Comparison of ENCODE assay signal across 13 mouse cellular contexts in the genomic region with DNA sequence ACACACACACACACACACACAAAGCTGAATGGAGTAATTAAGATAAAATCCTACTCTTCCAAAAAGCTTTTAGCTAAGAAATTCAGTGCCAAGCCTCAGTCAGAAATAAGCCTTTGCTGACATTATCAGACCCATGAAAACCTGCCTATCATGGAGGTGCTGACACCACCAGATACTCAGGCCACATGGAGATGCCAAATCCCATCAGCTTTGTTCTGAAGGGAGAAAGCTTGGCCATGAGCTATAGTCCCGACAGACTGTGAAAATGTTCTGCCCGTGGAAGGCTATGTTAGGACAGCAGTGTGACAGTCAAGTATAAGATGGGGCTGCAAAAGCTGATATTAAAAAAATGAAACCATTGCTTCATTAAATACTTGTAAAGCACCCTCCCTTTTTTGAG. TPM values are rescaled to one million over a fixed set of nuclear protein-coding genes. Genes with fewer than 3 reads are reported as not detected.
DNase-seq lines count a peak whose midpoint lies in the region; ATAC-seq and TF ChIP-seq lines count a peak whose summit lies in the region.
"Had no signal": no experiment of that assay in that cellular context is flagged by ENCODE, and none has a peak within 500 bp of the region (broad histone marks: within the 10 kb centered on the region; RNA-seq: fewer than 3 reads in every experiment).

No protein-coding gene starts in this region.

- no peaks in the 10 kb centered on the region for H3K9me3 ChIP-seq in heart, embryonic 15.5 days (replicated peaks)
- H3K9me3 ChIP-seq in midbrain, postnatal 0 days (ENCODE audit: low read length), result no peaks in the 10 kb centered on the region
- no peaks in the 10 kb centered on the region for H3K9me3 ChIP-seq in midbrain, embryonic 13.5 days
- H3K9me3 ChIP-seq in limb, embryonic 15.5 days, result no peaks in the 10 kb centered on the region
- H3K9me3 ChIP-seq: megakaryocyte, embryonic 14.5 days had no signal

- 35% methylated on average over 2 of the region's 2 CpGs for WGBS in heart, embryonic 15.5 days
- WGBS in midbrain, postnatal 0 days, result 51% methylated on average over 2 of the region's 2 CpGs
- WGBS in midbrain, embryonic 13.5 days, result 66% methylated on average over 2 of the region's 2 CpGs
- 60% methylated on average over 2 of the region's 2 CpGs for WGBS in limb, embryonic 15.5 days
- 93% methylated on average over 2 of the region's 2 CpGs for WGBS in thymus, adult 2 months

- H3K4me1 ChIP-seq in heart, embryonic 15.5 days (replicated peaks), result peaks cover 29% of the 10 kb centered on the region
- no peaks in the 10 kb centered on the region for H3K4me1 ChIP-seq in midbrain, postnatal 0 days (ENCODE audit: insufficient read depth, low read length)
- H3K4me1 ChIP-seq in midbrain, embryonic 13.5 days (replicated peaks), result no peaks in the 10 kb centered on the region
- peaks cover 16% of the 10 kb centered on the region for H3K4me1 ChIP-seq in limb, embryonic 15.5 days
- no peaks in the 10 kb centered on the region for H3K4me1 ChIP-seq in thymus, adult 2 months (replicated peaks; ENCODE audit: control insufficient read depth, insufficient read depth, low read length)

- no peak overlapping the region for H3K4me3 ChIP-seq in heart, embryonic 15.5 days
- H3K4me3 ChIP-seq in midbrain, postnatal 0 days (ENCODE audit: low read depth, low read length), result no peak overlapping the region
- no peak overlapping the region for H3K4me3 ChIP-seq in midbrain, embryonic 13.5 days (replicated peaks)
- H3K4me3 ChIP-seq in limb, embryonic 15.5 days, result no peak overlapping the region
- no peak overlapping the region for H3K4me3 ChIP-seq in thymus, adult 2 months (ENCODE audit: control insufficient read depth, insufficient read depth, low read length)
- H3K4me3 ChIP-seq: layer of hippocampus, adult 2 months; megakaryocyte, embryonic 14.5 days had no signal

- H3K9ac ChIP-seq in heart, embryonic 15.5 days, result no peak overlapping the region
- no peak overlapping the region for H3K9ac ChIP-seq in midbrain, postnatal 0 days (replicated peaks; ENCODE audit: low read length, poor library complexity, severe bottlenecking)
- no peak overlapping the region for H3K9ac ChIP-seq in midbrain, embryonic 13.5 days (replicated peaks)
- no peak overlapping the region for H3K9ac ChIP-seq in limb, embryonic 15.5 days

- no peak for ATAC-seq in heart, embryonic 15.5 days (replicated peaks; ENCODE audit: insufficient number of reproducible peaks, insufficient read depth, low FRiP score, low read depth)
- ATAC-seq in midbrain, postnatal 0 days (ENCODE audit: low FRiP score), result no peak
- ATAC-seq in midbrain, embryonic 13.5 days, result no peak
- no peak for ATAC-seq in limb, embryonic 15.5 days (ENCODE audit: insufficient number of reproducible peaks, low FRiP score, low TSS enrichment, low read depth)

- H3K4me2 ChIP-seq in heart, embryonic 15.5 days, result 0 out of 2 replicates have a peak overlapping the region, but pooled peaks have one; percentile 3
- no peak overlapping the region for H3K4me2 ChIP-seq in midbrain, postnatal 0 days (ENCODE audit: low read depth, low read length, poor library complexity, severe bottlenecking)
- no peak overlapping the region for H3K4me2 ChIP-seq in midbrain, embryonic 13.5 days (replicated peaks)
- no peak overlapping the region for H3K4me2 ChIP-seq in limb, embryonic 15.5 days

- intact Hi-C loops in heart, postnatal 25 days (cut with DNase I), result no loop called here

- no peaks in the 10 kb centered on the region for H3K36me3 ChIP-seq in heart, embryonic 15.5 days
- no peaks in the 10 kb centered on the region for H3K36me3 ChIP-seq in midbrain, postnatal 0 days (ENCODE audit: insufficient read depth, low read length)
- H3K36me3 ChIP-seq in midbrain, embryonic 13.5 days, result no peaks in the 10 kb centered on the region
- no peaks in the 10 kb centered on the region for H3K36me3 ChIP-seq in limb, embryonic 15.5 days
- no peaks in the 10 kb centered on the region for H3K36me3 ChIP-seq in thymus, adult 2 months (ENCODE audit: control insufficient read depth, insufficient read depth, low read length)

- no peak for DNase-seq in heart, postnatal 25 days (ENCODE audit: low spot score)
- peak; percentile 10 for DNase-seq in midbrain, postnatal 0 days (ENCODE audit: low spot score)
- no peak for DNase-seq in thymus, adult 2 months
- no peak for DNase-seq in urinary bladder, postnatal 25 days (ENCODE audit: low spot score)
- DNase-seq: adrenal gland, adult 2 months; kidney, adult 9 months; thymus, postnatal 14 days had no signal

- H3K27ac ChIP-seq in heart, embryonic 15.5 days, result no peak overlapping the region
- H3K27ac ChIP-seq in midbrain, postnatal 0 days (ENCODE audit: low read depth, low read length), result peak overlapping the region; percentile 55
- H3K27ac ChIP-seq in midbrain, embryonic 13.5 days, result no peak overlapping the region
- peak overlapping the region; percentile 84 for H3K27ac ChIP-seq in limb, embryonic 15.5 days
- H3K27ac ChIP-seq in thymus, adult 2 months (ENCODE audit: control insufficient read depth, insufficient read depth, low read length), result no peak overlapping the region

- peaks cover 6% of the 10 kb centered on the region; the same call in 1 of the 2 replicates for H3K27me3 ChIP-seq in heart, embryonic 15.5 days
- H3K27me3 ChIP-seq in midbrain, postnatal 0 days (ENCODE audit: insufficient read depth, low read length), result no peaks in the 10 kb centered on the region
- H3K27me3 ChIP-seq in midbrain, embryonic 13.5 days, result no peaks in the 10 kb centered on the region
- no peaks in the 10 kb centered on the region for H3K27me3 ChIP-seq in limb, embryonic 15.5 days
- H3K27me3 ChIP-seq in thymus, adult 2 months (ENCODE audit: control insufficient read depth, insufficient read depth, low read length), result no peaks in the 10 kb centered on the region
- H3K27me3 ChIP-seq: Patski had no signal

- TF ChIP-seq CTCF in midbrain, postnatal 0 days (IDR thresholded peaks at IDR 0.05), result no peak
- TF ChIP-seq CTCF in thymus, adult 2 months (IDR thresholded peaks at IDR 0.05; ENCODE audit: borderline replicate concordance, control insufficient read depth, extremely low read depth, insufficient read depth, low read length, poor library complexity), result no peak

- TF ChIP-seq POLR2A in thymus, adult 2 months (IDR thresholded peaks at IDR 0.05; ENCODE audit: control insufficient read depth, extremely low read depth, insufficient read depth, low read length, poor library complexity), result no peak

RNA-seq across cellular contexts. Expression of a gene that starts 19.5 kb away (rescaled TPM):
- 15.9 and 19.1 TPM in 2 replicates for polyA plus RNA-seq in heart, embryonic 15.5 days (2015; fragmentation: Nextera tagmentation; extraction: Ambion mirVana)
- 1 to 10 TPM; 7.6 to 8.4 TPM for total RNA-seq in heart, postnatal 25 days (2021)
- 168 and 225 TPM in 2 replicates for total RNA-seq in midbrain, postnatal 0 days (2014; rRNA removed)
- polyA plus RNA-seq in midbrain, postnatal 0 days (2015; fragmentation: Nextera tagmentation; extraction: Ambion mirVana), result 83.4 and 86.2 TPM in 2 replicates
- 53.7 and 57.8 TPM in 2 replicates for polyA plus RNA-seq in midbrain, embryonic 13.5 days (2015; fragmentation: Nextera tagmentation; extraction: Ambion mirVana)
- 29.2 and 33.2 TPM in 2 replicates for polyA plus RNA-seq in limb, embryonic 15.5 days (2015; fragmentation: Nextera tagmentation; extraction: Ambion mirVana)
- polyA plus RNA-seq in thymus, adult 2 months (2012; rRNA removed), result 38.9 and 40.9 TPM in 2 replicates

Comparison
In these comparisons a context has a peak if more than half of its experiments do, and no peak if none do; other contexts are left out.
1. H3K27ac ChIP-seq: peak in midbrain, postnatal 0 days (single experiment) and limb, embryonic 15.5 days (single experiment); none in heart, embryonic 15.5 days (single experiment), midbrain, embryonic 13.5 days (single experiment) and thymus, adult 2 months (single experiment).